17 mouse cellular contexts compared by ENCODE assay signal in the genomic region with DNA sequence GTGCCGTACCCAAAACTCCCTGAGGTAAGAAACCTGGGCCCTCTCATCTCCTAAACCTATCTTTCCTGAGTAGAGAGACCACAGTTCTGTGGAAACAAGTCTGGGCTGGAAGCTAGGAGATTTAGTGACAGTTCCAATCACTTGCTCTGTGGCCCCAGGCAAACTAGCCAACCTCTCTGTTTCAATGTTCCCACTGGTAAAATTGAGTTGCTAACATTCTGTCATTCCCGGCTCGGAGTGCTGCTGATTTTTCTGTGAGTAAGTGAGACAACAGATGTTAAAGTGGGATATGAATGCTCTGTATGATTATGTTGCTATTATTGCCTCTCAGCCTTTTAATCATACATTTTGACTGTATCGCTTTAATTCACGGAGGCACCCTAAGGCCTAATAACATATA.
"Had no signal": no experiment of that assay in that cellular context is flagged by ENCODE, and none has a peak within 500 bp of the region (broad histone marks: within the 10 kb centered on the region; RNA-seq: fewer than 3 reads in every experiment).

No protein-coding gene starts in this region.

- DNase-seq: kidney, adult 8-10 months; kidney, postnatal 10 days; kidney, postnatal 36 days; liver, embryonic 13.5 days; lung, adult 2 months; lung, postnatal 14 days; lung, postnatal 4 days; midbrain, embryonic 14.5 days; right cerebral cortex, postnatal 25 days; spleen, adult 18-20 months; thymus, postnatal 25 days had no signal

- H3K9ac ChIP-seq: kidney, embryonic 15.5 days; liver, embryonic 13.5 days; stomach, embryonic 15.5 days had no signal

- H3K36me3 ChIP-seq: kidney, embryonic 15.5 days; liver, embryonic 13.5 days; stomach, embryonic 15.5 days had no signal

- H3K27me3 ChIP-seq: kidney, embryonic 15.5 days; liver, embryonic 13.5 days; stomach, embryonic 15.5 days had no signal

- H3K9me3 ChIP-seq: kidney, embryonic 15.5 days; liver, embryonic 13.5 days; stomach, embryonic 15.5 days had no signal

- H3K4me3 ChIP-seq: kidney, embryonic 15.5 days; liver, embryonic 13.5 days; stomach, embryonic 15.5 days had no signal

- H3K4me1 ChIP-seq: kidney, embryonic 15.5 days; stomach, embryonic 15.5 days had no signal

- H3K4me2 ChIP-seq: kidney, embryonic 15.5 days; liver, embryonic 13.5 days; midbrain, embryonic 11.5 days; stomach, embryonic 15.5 days had no signal

- H3K27ac ChIP-seq: hindbrain, postnatal 0 days; kidney, embryonic 15.5 days; liver, embryonic 13.5 days; stomach, embryonic 15.5 days had no signal

- ATAC-seq: hindbrain, postnatal 0 days; inflammation-experienced regulatory T-cells, adult 6 months; intestine, postnatal 0 days had no signal
